Mouse (Mus musculus): ENCODE results near the gene Kyat3. TPM values are rescaled to one million over a fixed set of nuclear protein-coding genes. Genes with fewer than 3 reads are reported as not detected.
"Not testable (repeated sequence)": the region's sequence is repeated elsewhere in the genome, so short reads cannot be mapped to it uniquely, and the experiment has no call there.

Gene Kyat3
- polyA plus RNA-seq, 1 experiment from 2014 or later: 4.1 TPM

- 91% methylated on average over 5 of the region's 5 CpGs for WGBS
- Histone ChIP-seq H3K27ac (no peak overlapping the region), H3K4me1 (no peaks in the 10 kb centered on the region), H3K36me3 (replicated peaks) (no peaks in the 10 kb centered on the region), H3K9me3 (no peaks in the 10 kb centered on the region), H3K27me3 (replicated peaks) (no peaks in the 10 kb centered on the region), H3K4me2 (no peak overlapping the region), H3K9ac (no peak overlapping the region), H3K4me3 (no peak overlapping the region)
- ATAC-seq (replicated peaks): no peak
These were observed 10.5 kb downstream of the Kyat3 start for GRCm38 (mm10) chr3:142711372-142711771.

GRCm38 (mm10) chr3:142712401-142713040, 11.7 kb downstream of the Kyat3 start:
- H3K27me3 ChIP-seq (replicated peaks); H3K9ac ChIP-seq; H3K4me3 ChIP-seq; H3K4me1 ChIP-seq; H3K36me3 ChIP-seq (replicated peaks); ATAC-seq (replicated peaks); H3K9me3 ChIP-seq; H3K4me2 ChIP-seq; H3K27ac ChIP-seq: not testable (repeated sequence)
- 96% methylated on average over 18 of the region's 18 CpGs for WGBS

GRCm38 (mm10) chr3:142725481-142725880, 24.6 kb downstream of the Kyat3 start:
- peak; percentile 66 for ATAC-seq (replicated peaks)
- WGBS: 68% methylated on average over 2 of the region's 2 CpGs
- no peaks in the 10 kb centered on the region for H3K27me3 ChIP-seq (replicated peaks)
- no peaks in the 10 kb centered on the region for H3K4me1 ChIP-seq
- H3K4me2 ChIP-seq: no peak overlapping the region
- no peaks in the 10 kb centered on the region for H3K36me3 ChIP-seq (replicated peaks)
- H3K27ac ChIP-seq: no peak overlapping the region
- no peak overlapping the region for H3K4me3 ChIP-seq
- H3K9me3 ChIP-seq: no peaks in the 10 kb centered on the region
- no peak overlapping the region for H3K9ac ChIP-seq

GRCm38 (mm10) chr3:142725969-142726672, 25.3 kb downstream of the Kyat3 start:
- Histone ChIP-seq H3K27me3 (replicated peaks) (no peaks in the 10 kb centered on the region), H3K36me3 (replicated peaks) (no peaks in the 10 kb centered on the region), H3K4me1 (no peaks in the 10 kb centered on the region), H3K9ac (no peak overlapping the region), H3K9me3 (no peaks in the 10 kb centered on the region), H3K27ac (no peak overlapping the region), H3K4me2 (no peak overlapping the region), H3K4me3 (no peak overlapping the region)
- no peak for ATAC-seq (replicated peaks)
- 88% methylated on average over 22 of the region's 22 CpGs for WGBS

DNA sequence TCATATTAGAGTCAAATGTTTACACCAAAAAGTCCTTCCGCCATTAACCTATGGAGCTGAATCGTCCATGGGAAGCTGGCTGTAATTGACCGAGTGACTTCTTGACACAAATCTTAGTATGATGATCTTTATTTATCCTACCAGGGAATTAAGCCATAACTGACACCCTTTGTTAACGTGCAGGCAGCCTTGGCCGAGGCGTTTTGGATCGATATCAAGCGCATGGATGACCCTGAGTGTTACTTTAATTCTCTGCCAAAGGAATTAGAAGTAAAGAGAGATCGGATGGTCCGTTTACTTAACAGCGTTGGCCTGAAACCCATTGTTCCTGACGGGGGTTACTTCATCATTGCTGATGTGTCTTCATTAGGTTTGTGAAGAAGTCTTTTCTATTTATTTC, 33.4 kb downstream of the Kyat3 start:
- ATAC-seq (replicated peaks): no peak
- WGBS: 51% methylated on average over 12 of the region's 12 CpGs

GRCm38 (mm10) chr3:142740896-142741295, 40.0 kb downstream of the Kyat3 start:
- no peak overlapping the region for H3K4me3 ChIP-seq
- H3K4me1 ChIP-seq: no peaks in the 10 kb centered on the region
- H3K27ac ChIP-seq: no peak overlapping the region
- no peak overlapping the region for H3K9ac ChIP-seq
- no peaks in the 10 kb centered on the region for H3K27me3 ChIP-seq (replicated peaks)
- no peak for ATAC-seq (replicated peaks)
- 82% methylated on average over 7 of the region's 7 CpGs for WGBS
- H3K4me2 ChIP-seq: no peak overlapping the region
- no peaks in the 10 kb centered on the region for H3K36me3 ChIP-seq (replicated peaks)
- no peaks in the 10 kb centered on the region for H3K9me3 ChIP-seq

More for the DNA sequence above, 33.4 kb downstream of the Kyat3 start:
- H3K27ac ChIP-seq: no peak overlapping the region
- H3K36me3 ChIP-seq (replicated peaks): no peaks in the 10 kb centered on the region
- H3K9ac ChIP-seq: no peak overlapping the region
- no peak overlapping the region for H3K4me3 ChIP-seq
- no peaks in the 10 kb centered on the region for H3K9me3 ChIP-seq
- H3K4me2 ChIP-seq: no peak overlapping the region
- H3K27me3 ChIP-seq (replicated peaks): no peaks in the 10 kb centered on the region
- H3K4me1 ChIP-seq: no peaks in the 10 kb centered on the region

- ATAC-seq (replicated peaks): peak; percentile 52; the same call in 1 of the 2 replicates
- no peaks in the 10 kb centered on the region for H3K27me3 ChIP-seq (replicated peaks)
- H3K4me2 ChIP-seq: no peak overlapping the region
- no peak overlapping the region for H3K27ac ChIP-seq
- H3K9ac ChIP-seq: no peak overlapping the region
- no peaks in the 10 kb centered on the region for H3K36me3 ChIP-seq (replicated peaks)
- 61% methylated on average over 21 of the region's 21 CpGs for WGBS
- no peak overlapping the region for H3K4me3 ChIP-seq
- H3K9me3 ChIP-seq: no peaks in the 10 kb centered on the region
- H3K4me1 ChIP-seq: no peaks in the 10 kb centered on the region
These were observed 43.4 kb downstream of the Kyat3 start for GRCm38 (mm10) chr3:142743973-142744898.

GRCm38 (mm10) chr3:142745076-142745475, 44.2 kb downstream of the Kyat3 start:
- Histone ChIP-seq H3K27ac (no peak overlapping the region), H3K36me3 (replicated peaks) (no peaks in the 10 kb centered on the region), H3K9me3 (no peaks in the 10 kb centered on the region), H3K4me1 (no peaks in the 10 kb centered on the region), H3K4me3 (no peak overlapping the region), H3K27me3 (replicated peaks) (no peaks in the 10 kb centered on the region), H3K4me2 (no peak overlapping the region), H3K9ac (no peak overlapping the region)
- ATAC-seq (replicated peaks): no peak
- WGBS: 97% methylated on average over 2 of the region's 2 CpGs

DNA sequence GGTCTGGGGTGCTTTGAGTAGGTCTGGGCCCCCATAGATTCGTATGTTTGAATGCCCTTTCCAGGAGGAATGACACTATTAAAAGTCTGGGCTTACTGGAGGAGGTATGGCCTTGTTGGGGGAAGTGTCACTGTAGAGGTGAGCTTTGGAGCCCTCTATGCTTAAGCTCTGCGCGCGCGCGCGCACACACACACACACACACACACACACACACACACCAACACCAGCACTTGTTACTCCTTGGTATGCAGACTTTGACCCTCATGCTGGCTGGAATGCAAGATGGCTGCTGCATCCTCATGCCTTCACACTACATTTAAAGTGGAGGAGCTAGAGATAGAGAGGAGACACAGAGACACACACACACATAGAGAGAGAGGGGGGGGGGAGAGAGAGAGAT, 46.8 kb downstream of the Kyat3 start:
- Histone ChIP-seq H3K4me2 (no peak overlapping the region), H3K4me1 (no peaks in the 10 kb centered on the region), H3K27me3 (replicated peaks) (no peaks in the 10 kb centered on the region), H3K36me3 (replicated peaks) (no peaks in the 10 kb centered on the region), H3K27ac (no peak overlapping the region), H3K4me3 (no peak overlapping the region), H3K9ac (no peak overlapping the region), H3K9me3 (no peaks in the 10 kb centered on the region)
- WGBS: 98% methylated on average over 7 of the region's 7 CpGs
- ATAC-seq (replicated peaks): no peak

DNA sequence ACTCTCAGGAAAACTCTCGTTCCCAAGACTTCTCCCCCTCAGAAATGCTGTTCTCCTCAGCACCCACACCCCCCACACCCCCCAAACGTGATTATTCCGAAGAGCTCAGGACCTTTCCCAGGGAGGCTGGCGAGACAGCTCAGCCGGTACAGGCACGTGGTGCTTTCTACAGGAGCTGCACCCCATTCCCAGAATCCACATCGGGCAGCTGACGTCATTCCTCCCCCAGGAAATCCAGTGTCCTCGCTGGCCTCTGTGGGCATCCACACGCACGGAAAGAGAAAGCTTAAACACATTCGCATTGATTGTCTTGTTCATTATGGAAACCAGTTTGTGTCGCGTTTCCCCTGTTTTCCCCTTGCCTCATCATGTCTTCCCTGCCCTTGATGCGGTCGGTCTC, 48.3 kb downstream of the Kyat3 start:
- Histone ChIP-seq H3K27me3 (replicated peaks) (no peaks in the 10 kb centered on the region), H3K4me2 (no peak overlapping the region), H3K9ac (no peak overlapping the region), H3K36me3 (replicated peaks) (no peaks in the 10 kb centered on the region), H3K4me1 (no peaks in the 10 kb centered on the region), H3K9me3 (no peaks in the 10 kb centered on the region), H3K4me3 (no peak overlapping the region), H3K27ac (no peak overlapping the region)
- no peak for ATAC-seq (replicated peaks)
- WGBS: 83% methylated on average over 16 of the region's 16 CpGs

DNA sequence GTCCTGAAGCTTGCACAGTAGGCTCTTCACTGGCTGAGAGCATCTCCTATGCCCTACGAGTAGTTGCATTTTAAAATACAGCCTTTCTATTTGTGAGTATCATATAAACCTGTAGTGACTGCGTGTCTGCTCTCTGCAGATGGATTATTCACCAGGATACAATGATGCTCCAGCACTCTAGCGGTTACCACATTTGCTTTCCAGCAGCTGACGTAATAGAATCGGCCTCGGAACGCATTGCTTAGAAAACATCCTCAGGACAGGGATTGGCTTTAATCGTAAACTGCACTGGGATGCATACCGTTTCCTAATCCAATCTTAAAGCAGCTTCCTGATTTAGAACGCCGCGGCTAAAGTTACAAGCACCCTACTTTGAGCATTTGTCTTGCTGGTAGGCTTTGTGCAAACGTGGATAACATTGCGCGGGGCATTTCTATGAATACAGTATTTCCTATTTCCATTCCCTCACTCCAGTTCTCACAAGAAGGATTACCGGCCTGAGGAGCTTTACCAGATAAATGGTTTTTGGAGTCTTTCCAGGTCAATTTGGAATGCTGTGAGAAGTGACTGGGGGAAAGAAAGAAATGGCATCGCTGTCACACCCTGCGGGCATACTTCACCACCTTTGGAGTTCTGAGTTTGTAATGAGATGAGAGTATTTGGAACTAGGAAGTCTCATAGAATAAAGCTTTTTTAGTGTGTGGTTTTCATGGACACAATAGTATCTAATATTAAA, 54.4 kb downstream of the Kyat3 start:
- no peak overlapping the region for H3K9ac ChIP-seq
- WGBS: 69% methylated on average over 18 of the region's 18 CpGs
- no peaks in the 10 kb centered on the region for H3K36me3 ChIP-seq (replicated peaks)
- H3K27me3 ChIP-seq (replicated peaks): no peaks in the 10 kb centered on the region
- H3K27ac ChIP-seq: peak overlapping the region; percentile 4; the same call in 1 of the 2 replicates
- no peaks in the 10 kb centered on the region for H3K9me3 ChIP-seq
- peak overlapping the region; percentile 11; the same call in 1 of the 2 replicates for H3K4me2 ChIP-seq
- H3K4me1 ChIP-seq: no peaks in the 10 kb centered on the region
- peak; percentile 66 for ATAC-seq (replicated peaks)
- no peak overlapping the region for H3K4me3 ChIP-seq

GRCm38 (mm10) chr3:142757841-142758240, 57.0 kb downstream of the Kyat3 start:
- Histone ChIP-seq H3K27ac (no peak overlapping the region), H3K9me3 (no peaks in the 10 kb centered on the region), H3K4me1 (no peaks in the 10 kb centered on the region), H3K4me2 (no peak overlapping the region), H3K36me3 (replicated peaks) (no peaks in the 10 kb centered on the region), H3K27me3 (replicated peaks) (no peaks in the 10 kb centered on the region), H3K9ac (no peak overlapping the region), H3K4me3 (no peak overlapping the region)
- no peak for ATAC-seq (replicated peaks)
- WGBS: 60% methylated on average over 12 of the region's 12 CpGs
